Mouse (Mus musculus): ENCODE measurements around the gene Cfap65. TPM values are rescaled to one million over a fixed set of nuclear protein-coding genes. Genes with fewer than 3 reads are reported as not detected.

Gene Cfap65
- polyA plus RNA-seq, 1 experiment: not detected

GRCm38 (mm10) chr1:74857677-74858076 lies 77.7 kb downstream of the Cfap65 start:
- H3K27ac ChIP-seq (ENCODE audit: control insufficient read depth, insufficient read depth, low read depth, low read length, poor library complexity): no peak overlapping the region
- 16% methylated on average over 4 of the region's 4 CpGs for WGBS
- no peak for TF ChIP-seq POLR2A (IDR thresholded peaks at IDR 0.05; ENCODE audit: borderline replicate concordance, control insufficient read depth, low read depth, low read length)
- no peak for TF ChIP-seq CTCF (IDR thresholded peaks at IDR 0.05; ENCODE audit: control insufficient read depth, insufficient read depth, low read length)
- no peaks in the 10 kb centered on the region for H3K4me1 ChIP-seq (ENCODE audit: control insufficient read depth, insufficient read depth, low read length)
- H3K4me3 ChIP-seq (replicated peaks; ENCODE audit: control insufficient read depth, low read depth, low read length): no peak overlapping the region

- no peaks in the 10 kb centered on the region for H3K4me1 ChIP-seq (ENCODE audit: control insufficient read depth, insufficient read depth, low read length)
- H3K4me3 ChIP-seq (replicated peaks; ENCODE audit: control insufficient read depth, low read depth, low read length): no peak overlapping the region
- TF ChIP-seq CTCF (IDR thresholded peaks at IDR 0.05; ENCODE audit: control insufficient read depth, insufficient read depth, low read length) (no peak), POLR2A (IDR thresholded peaks at IDR 0.05; ENCODE audit: borderline replicate concordance, control insufficient read depth, low read depth, low read length) (no peak)
- H3K27ac ChIP-seq (ENCODE audit: control insufficient read depth, insufficient read depth, low read depth, low read length, poor library complexity): no peak overlapping the region
- WGBS: 6% methylated on average over 20 of the region's 20 CpGs
Observed at GRCm38 (mm10) chr1:74857201-74857600, 78.2 kb downstream of the Cfap65 start.

GRCm38 (mm10) chr1:74856791-74857190 lies 78.6 kb downstream of the Cfap65 start:
- H3K4me1 ChIP-seq (ENCODE audit: control insufficient read depth, insufficient read depth, low read length): no peaks in the 10 kb centered on the region
- H3K4me3 ChIP-seq (replicated peaks; ENCODE audit: control insufficient read depth, low read depth, low read length): no peak overlapping the region
- 7% methylated on average over 7 of the region's 7 CpGs for WGBS
- H3K27ac ChIP-seq (ENCODE audit: control insufficient read depth, insufficient read depth, low read depth, low read length, poor library complexity): no peak overlapping the region
- TF ChIP-seq CTCF (IDR thresholded peaks at IDR 0.05; ENCODE audit: control insufficient read depth, insufficient read depth, low read length): no peak
- TF ChIP-seq POLR2A (IDR thresholded peaks at IDR 0.05; ENCODE audit: borderline replicate concordance, control insufficient read depth, low read depth, low read length): no peak

- Histone ChIP-seq H3K27ac (ENCODE audit: control insufficient read depth, insufficient read depth, low read depth, low read length, poor library complexity) (no peak overlapping the region), H3K4me3 (replicated peaks; ENCODE audit: control insufficient read depth, low read depth, low read length) (no peak overlapping the region), H3K4me1 (ENCODE audit: control insufficient read depth, insufficient read depth, low read length) (no peaks in the 10 kb centered on the region)
- WGBS: 9% methylated on average over 11 of the region's 11 CpGs
- no peak for TF ChIP-seq POLR2A (IDR thresholded peaks at IDR 0.05; ENCODE audit: borderline replicate concordance, control insufficient read depth, low read depth, low read length)
- no peak for TF ChIP-seq CTCF (IDR thresholded peaks at IDR 0.05; ENCODE audit: control insufficient read depth, insufficient read depth, low read length)
Observed at GRCm38 (mm10) chr1:74856439-74856720, 79.0 kb downstream of the Cfap65 start.

- Histone ChIP-seq H3K4me3 (replicated peaks; ENCODE audit: control insufficient read depth, low read depth, low read length) (no peak overlapping the region), H3K27ac (ENCODE audit: control insufficient read depth, insufficient read depth, low read depth, low read length, poor library complexity) (no peak overlapping the region; the same call in 1 of the 2 replicates), H3K4me1 (ENCODE audit: control insufficient read depth, insufficient read depth, low read length) (no peaks in the 10 kb centered on the region)
- TF ChIP-seq POLR2A (IDR thresholded peaks at IDR 0.05; ENCODE audit: borderline replicate concordance, control insufficient read depth, low read depth, low read length): no peak
- WGBS: 4% methylated on average over 71 of the region's 74 CpGs
Observed at GRCm38 (mm10) chr1:74855651-74856438, 79.6 kb downstream of the Cfap65 start.

GRCm38 (mm10) chr1:74855156-74855555 lies 80.2 kb downstream of the Cfap65 start:
- no peak overlapping the region for H3K27ac ChIP-seq (ENCODE audit: control insufficient read depth, insufficient read depth, low read depth, low read length, poor library complexity)
- 3% methylated on average over 48 of the region's 48 CpGs for WGBS
- no peak for TF ChIP-seq CTCF (IDR thresholded peaks at IDR 0.05; ENCODE audit: control insufficient read depth, insufficient read depth, low read length)
- TF ChIP-seq POLR2A (IDR thresholded peaks at IDR 0.05; ENCODE audit: borderline replicate concordance, control insufficient read depth, low read depth, low read length): no peak
- H3K4me3 ChIP-seq (replicated peaks; ENCODE audit: control insufficient read depth, low read depth, low read length): no peak overlapping the region
- no peaks in the 10 kb centered on the region for H3K4me1 ChIP-seq (ENCODE audit: control insufficient read depth, insufficient read depth, low read length)

GRCm38 (mm10) chr1:74854306-74855056 lies 80.9 kb downstream of the Cfap65 start, which contains the start of gene Cdk5r2:
Gene Cdk5r2, plus strand, starts transcription at chr1:74854934.
- 5% methylated on average over 39 of the region's 39 CpGs for WGBS
- TF ChIP-seq POLR2A (IDR thresholded peaks at IDR 0.05; ENCODE audit: borderline replicate concordance, control insufficient read depth, low read depth, low read length): no peak
- no peak for TF ChIP-seq CTCF (IDR thresholded peaks at IDR 0.05; ENCODE audit: control insufficient read depth, insufficient read depth, low read length)

More at GRCm38 (mm10) chr1:74854306-74855056, 80.9 kb downstream of the Cfap65 start, which contains the start of gene Cdk5r2:
- H3K4me3 ChIP-seq (replicated peaks; ENCODE audit: control insufficient read depth, low read depth, low read length): no peak within 1 kb of the TSS
- no peaks in the 10 kb centered on the region for H3K4me1 ChIP-seq (ENCODE audit: control insufficient read depth, insufficient read depth, low read length)
- H3K27ac ChIP-seq (ENCODE audit: control insufficient read depth, insufficient read depth, low read depth, low read length, poor library complexity): no peak within 1 kb of the TSS; the same call in 1 of the 2 replicates

Other genes with a start within 250 kb of the Cfap65 start
- 9.2 and 16.4 TPM in 2 replicates for gene Cyp27a1, start 222.0 kb downstream of the Cfap65 start, polyA plus RNA-seq (2011; ENCODE audit: insufficient read depth, insufficient read length, low replicate concordance, missing spikeins)
- gene Prkag3, start 186.4 kb downstream of the Cfap65 start, polyA plus RNA-seq (2011; ENCODE audit: insufficient read depth, insufficient read length, low replicate concordance, missing spikeins): 0.52 TPM in 1 of 2 replicates, not detected in the other
- gene Wnt6, start 163.7 kb downstream of the Cfap65 start, polyA plus RNA-seq (2011; ENCODE audit: insufficient read depth, insufficient read length, low replicate concordance, missing spikeins): not detected in 2 replicates
- gene Wnt10a, start 144.1 kb downstream of the Cfap65 start, polyA plus RNA-seq (2011; ENCODE audit: insufficient read depth, insufficient read length, low replicate concordance, missing spikeins): not detected in 2 replicates
- not detected in 2 replicates for gene Cdk5r2, start 80.7 kb downstream of the Cfap65 start, polyA plus RNA-seq (2011; ENCODE audit: insufficient read depth, insufficient read length, low replicate concordance, missing spikeins)
- not detected in 2 replicates for gene Fev, start 50.2 kb downstream of the Cfap65 start, polyA plus RNA-seq (2011; ENCODE audit: insufficient read depth, insufficient read length, low replicate concordance, missing spikeins)
- gene Cryba2, start 42.5 kb downstream of the Cfap65 start, polyA plus RNA-seq (2011; ENCODE audit: insufficient read depth, insufficient read length, low replicate concordance, missing spikeins): not detected in 2 replicates
- 0.82 TPM in 1 of 2 replicates, not detected in the other for gene Ihh, start 16.1 kb upstream of the Cfap65 start, polyA plus RNA-seq (2011; ENCODE audit: insufficient read depth, insufficient read length, low replicate concordance, missing spikeins)
- 5.6 and 11.6 TPM in 2 replicates for gene Nhej1, start 189.6 kb upstream of the Cfap65 start, polyA plus RNA-seq (2011; ENCODE audit: insufficient read depth, insufficient read length, low replicate concordance, missing spikeins)
- gene Slc23a3, start 198.3 kb upstream of the Cfap65 start, polyA plus RNA-seq (2011; ENCODE audit: insufficient read depth, insufficient read length, low replicate concordance, missing spikeins): 1.7 TPM in 1 of 2 replicates, not detected in the other
- gene Cnppd1, start 207.1 kb upstream of the Cfap65 start, polyA plus RNA-seq (2011; ENCODE audit: insufficient read depth, insufficient read length, low replicate concordance, missing spikeins): 55.3 and 100 TPM in 2 replicates
- gene Retreg2, start 207.2 kb upstream of the Cfap65 start, polyA plus RNA-seq (2011; ENCODE audit: insufficient read depth, insufficient read length, low replicate concordance, missing spikeins): 71.5 and 92.9 TPM in 2 replicates
- 28.5 and 49.8 TPM in 2 replicates for gene Zfand2b, start 233.0 kb upstream of the Cfap65 start, polyA plus RNA-seq (2011; ENCODE audit: insufficient read depth, insufficient read length, low replicate concordance, missing spikeins)
- 151 and 182 TPM in 2 replicates for gene Abcb6, start 244.8 kb upstream of the Cfap65 start, polyA plus RNA-seq (2011; ENCODE audit: insufficient read depth, insufficient read length, low replicate concordance, missing spikeins)